Mouse (Mus musculus) thymus, postnatal 4 days (tissue): ENCODE results near the gene Gm32717.
A peak's percentile ranks its signal among the peaks of the same experiment; 100 is the strongest.
"Not testable (repeated sequence)": the region's sequence is repeated elsewhere in the genome, so short reads cannot be mapped to it uniquely, and the experiment has no call there.

Experiments used
- DNase-seq: peaks from one replicate; pipeline ENCODE4 v3.0.0; 2021

The Gm32717 gene

DNA sequence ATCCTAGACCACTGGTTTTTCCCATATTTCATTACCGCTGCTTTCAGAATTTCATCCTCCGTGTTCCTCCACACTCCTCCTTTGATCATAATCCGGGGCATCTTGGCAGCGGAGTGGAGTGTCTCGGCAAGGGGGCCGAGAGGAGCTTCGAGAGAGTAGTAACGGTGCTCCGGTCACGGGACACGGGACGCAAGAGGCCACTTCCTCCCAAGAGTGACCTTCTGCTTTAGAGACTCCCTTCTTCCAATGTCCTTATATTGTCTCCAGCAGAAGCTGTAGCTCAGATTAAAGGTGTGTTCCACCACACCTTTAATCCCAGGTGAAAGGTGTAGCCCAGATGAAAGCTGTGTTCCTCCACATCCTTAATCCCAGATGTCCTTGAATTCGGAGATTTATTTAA lies at the start of gene Gm32717:
TSS of gene Gm32717 (minus strand) at position 101 of the 400 bp plus-strand sequence.
- DNase-seq: not testable (repeated sequence)

DNA sequence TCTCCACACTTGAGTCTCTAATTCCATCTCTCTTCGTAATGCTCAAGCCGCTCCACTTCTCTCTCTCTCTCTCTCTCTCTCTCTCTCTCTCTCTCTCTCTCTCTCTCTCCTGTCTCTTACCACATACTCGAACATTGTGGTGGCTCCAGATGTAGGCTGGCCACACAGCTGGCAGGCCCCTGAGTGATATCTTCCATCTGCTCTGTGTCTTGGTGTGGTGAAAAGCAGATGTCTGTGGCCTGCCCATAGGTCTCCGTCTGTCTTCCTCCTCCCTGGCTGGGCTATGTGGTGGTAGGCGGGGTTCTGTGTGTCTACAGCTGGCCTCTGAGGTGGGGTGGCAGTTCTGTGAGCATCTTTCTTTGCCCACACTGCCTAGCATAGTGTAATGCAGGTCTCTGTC lies 42.4 kb upstream of the Gm32717 start:
- peak; percentile 8 for DNase-seq

DNA sequence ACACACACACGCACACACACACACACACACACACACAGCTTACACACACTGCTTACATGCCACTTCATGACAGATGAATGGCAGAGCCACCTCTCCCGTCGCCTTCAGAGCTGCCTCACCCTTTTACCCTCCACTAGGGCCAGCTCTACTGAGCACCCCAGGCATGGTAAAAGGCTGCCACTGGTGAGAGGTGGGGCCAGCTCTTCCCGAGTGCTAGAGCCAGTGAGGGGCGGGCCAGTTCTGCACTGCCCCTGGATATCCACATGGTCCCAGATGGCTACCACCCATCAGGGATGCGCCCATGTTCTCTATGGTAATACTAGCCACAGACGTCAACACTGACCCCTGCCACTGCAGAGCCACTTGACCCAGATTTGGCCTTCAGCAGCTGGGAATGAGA lies 42.0 kb upstream of the Gm32717 start:
- DNase-seq: not testable (repeated sequence)

DNA sequence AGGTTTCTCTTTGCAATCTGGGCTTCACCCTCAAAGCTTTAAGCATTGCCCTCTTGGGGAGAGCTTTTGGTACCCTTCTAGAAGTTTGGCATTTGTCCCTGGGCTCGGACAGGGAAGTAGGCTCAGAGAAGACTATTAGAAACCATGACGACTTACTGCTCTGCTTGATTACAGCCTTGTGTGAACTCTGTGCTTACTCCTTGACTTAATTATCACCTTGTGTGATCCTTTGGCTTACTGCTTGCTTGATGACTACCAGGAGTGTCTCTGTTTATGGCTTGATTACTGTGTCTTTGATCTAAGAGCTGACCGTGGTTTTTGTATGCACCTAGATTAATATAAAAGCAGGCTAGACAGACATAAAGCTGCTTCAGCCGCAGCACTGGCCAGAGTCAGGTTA lies 37.5 kb upstream of the Gm32717 start:
- DNase-seq: not testable (repeated sequence)

DNA sequence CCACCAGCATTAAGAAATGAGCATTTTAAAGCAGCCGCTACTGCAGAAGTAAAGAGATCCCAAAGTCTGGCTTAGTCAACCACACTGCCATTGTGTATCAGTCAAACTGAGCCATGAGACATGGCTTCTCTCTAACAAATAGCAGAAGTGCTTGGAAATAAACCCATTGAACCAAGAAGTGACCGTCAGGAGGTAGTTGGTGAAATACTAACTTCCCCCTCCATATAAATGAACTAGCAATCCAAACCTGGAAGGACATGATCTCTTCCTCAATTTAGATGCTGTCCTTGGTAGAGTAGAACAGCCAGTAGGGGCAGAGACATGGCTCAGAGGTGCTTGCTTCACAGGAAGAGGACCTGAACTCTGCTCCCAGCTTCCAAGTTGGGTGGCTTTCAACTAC lies 30.8 kb upstream of the Gm32717 start:
- DNase-seq: not testable (repeated sequence)

DNA sequence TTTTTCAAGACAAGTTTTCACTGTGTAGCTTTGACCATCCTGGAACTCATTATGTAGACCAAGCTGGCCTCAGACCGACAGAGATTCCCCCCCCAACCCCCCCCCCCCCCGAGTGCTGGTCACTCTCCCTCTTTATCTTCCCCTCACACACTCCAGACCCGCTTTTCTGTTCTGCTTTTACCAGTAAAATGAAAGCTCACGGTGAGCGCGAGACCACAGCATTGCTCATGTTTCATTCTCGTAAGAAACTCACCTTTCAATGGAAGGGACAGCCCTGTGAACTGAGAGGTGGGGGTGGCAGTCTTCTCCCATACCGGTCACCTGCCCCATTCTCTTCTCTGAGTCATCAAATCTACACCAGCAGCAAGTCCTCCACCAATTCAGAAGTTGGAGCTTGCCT lies 28.2 kb upstream of the Gm32717 start:
- not testable (repeated sequence) for DNase-seq

GRCm38 (mm10) chr10:118258388-118258787 lies 17.8 kb upstream of the Gm32717 start, which contains the start of gene Gm32802:
Gene Gm32802, plus strand, starts transcription at chr10:118258688.
- not testable (repeated sequence) for DNase-seq

- DNase-seq: peak; percentile 74
Observed at GRCm38 (mm10) chr10:118250852-118251295, 10.3 kb upstream of the Gm32717 start.

DNA sequence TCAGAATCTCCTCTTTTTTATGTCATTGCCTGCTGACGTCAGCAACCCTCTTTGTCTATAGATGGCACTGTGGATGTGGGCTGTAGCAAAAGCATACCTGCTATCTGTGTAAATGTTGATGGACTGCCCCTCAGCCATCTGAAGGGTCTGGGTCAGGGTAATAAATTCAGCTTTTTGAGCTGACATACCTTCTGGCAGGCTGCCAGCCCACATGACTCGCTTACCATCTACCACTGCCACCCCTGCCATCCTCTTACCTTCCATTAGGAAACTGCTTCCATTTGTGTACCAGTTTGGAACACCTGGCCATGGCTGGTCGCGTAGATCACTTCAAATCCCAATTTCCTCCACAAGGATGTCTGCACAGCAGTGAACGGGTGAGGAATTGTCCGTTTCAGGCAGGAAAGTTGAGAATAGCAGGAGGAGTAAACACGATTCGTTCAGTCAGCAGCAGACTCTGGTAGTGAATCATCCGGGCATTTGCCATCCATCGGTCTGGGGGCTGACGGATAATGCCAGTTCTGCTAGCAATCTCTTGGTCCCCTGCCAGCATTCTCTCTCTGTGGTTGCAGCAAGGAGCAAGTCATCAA lies 8.5 kb upstream of the Gm32717 start:
- DNase-seq: not testable (repeated sequence)

- DNase-seq: not testable (repeated sequence)
Observed at GRCm38 (mm10) chr10:118232607-118233006, 8.0 kb downstream of the Gm32717 start.

DNA sequence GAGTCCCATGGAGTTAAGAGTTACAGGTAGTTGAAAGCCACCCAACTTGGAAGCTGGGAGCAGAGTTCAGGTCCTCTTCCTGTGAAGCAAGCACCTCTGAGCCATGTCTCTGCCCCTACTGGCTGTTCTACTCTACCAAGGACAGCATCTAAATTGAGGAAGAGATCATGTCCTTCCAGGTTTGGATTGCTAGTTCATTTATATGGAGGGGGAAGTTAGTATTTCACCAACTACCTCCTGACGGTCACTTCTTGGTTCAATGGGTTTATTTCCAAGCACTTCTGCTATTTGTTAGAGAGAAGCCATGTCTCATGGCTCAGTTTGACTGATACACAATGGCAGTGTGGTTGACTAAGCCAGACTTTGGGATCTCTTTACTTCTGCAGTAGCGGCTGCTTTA lies 13.0 kb downstream of the Gm32717 start:
- DNase-seq: not testable (repeated sequence)

DNA sequence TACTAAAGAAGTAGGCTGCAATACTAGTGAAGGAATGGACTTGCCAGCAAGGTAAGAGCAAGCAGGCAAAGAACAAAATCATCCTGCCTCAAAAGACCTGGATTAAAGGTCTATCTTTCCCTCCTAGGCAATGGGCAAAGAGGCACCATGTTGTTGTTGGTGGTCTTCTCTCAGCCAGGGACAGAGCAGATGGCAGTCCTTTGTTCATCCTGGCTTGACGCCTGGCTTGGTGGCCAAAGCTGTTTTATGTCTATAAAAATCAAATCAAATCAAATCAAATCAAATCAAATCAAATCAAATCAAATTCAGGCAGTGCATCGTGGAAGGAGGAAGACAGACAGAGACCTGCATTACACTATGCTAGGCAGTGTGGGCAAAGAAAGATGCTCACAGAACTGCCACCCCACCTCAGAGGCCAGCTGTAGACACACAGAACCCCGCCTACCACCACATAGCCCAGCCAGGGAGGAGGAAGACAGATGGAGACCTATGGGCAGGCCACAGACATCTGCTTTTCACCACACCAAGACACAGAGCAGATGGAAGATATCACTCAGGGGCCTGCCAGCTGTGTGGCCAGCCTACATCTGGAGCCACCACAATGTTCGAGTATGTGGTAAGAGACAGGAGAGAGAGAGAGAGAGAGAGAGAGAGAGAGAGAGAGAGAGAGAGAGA lies 24.7 kb downstream of the Gm32717 start:
- DNase-seq: not testable (repeated sequence)

DNA sequence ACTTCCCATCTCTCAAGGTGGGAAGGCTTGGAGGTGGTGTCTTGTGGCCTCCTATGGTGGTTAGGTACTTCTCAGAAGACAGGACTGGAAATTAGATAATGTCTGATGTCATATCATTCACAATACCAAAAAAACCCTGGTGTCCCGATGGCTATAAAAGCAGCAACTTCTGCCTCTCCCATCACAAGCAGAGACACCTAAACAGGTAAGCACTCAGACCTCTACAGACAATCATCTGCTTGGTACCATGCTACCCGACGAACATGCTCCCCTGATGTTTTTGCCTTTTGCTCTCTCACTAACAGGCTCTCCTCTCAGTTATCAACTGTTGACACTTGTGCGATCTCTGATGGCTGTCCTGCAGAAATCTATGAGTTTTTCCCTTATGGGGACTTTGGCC lies 35.9 kb downstream of the Gm32717 start, which contains the start of gene Il22:
TSS of gene Il22 (plus strand) at position 301 of the 400 bp plus-strand sequence.
- no peak for DNase-seq

DNA sequence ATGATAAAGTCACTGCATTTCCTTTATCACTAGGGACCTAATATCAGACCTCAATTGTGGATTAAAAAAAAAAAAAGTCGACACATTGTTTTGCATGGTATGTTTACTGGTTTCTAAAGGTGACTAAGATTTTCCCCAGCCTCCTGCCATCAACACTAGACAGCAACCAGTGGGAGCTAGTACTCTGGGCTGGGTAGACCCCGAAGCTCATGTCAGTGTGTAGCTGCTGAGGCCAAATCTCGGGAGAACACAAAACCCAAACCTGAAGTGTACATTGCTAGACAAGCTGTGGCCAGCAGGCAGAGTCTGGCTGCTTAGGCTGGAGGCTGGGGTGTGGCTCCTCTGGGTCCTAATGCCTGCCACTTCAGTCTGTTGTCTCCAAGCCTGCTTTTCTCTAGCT lies 45.4 kb downstream of the Gm32717 start:
- not testable (repeated sequence) for DNase-seq
